Mouse (Mus musculus) heart, embryonic 13.5 days (tissue): ENCODE data around the gene Ptx4. TPM values are rescaled to one million over a fixed set of nuclear protein-coding genes. Genes with fewer than 3 reads are reported as not detected.
A peak's percentile ranks its signal among the peaks of the same experiment; 100 is the strongest.

Experiments
- ATAC-seq: fragments of 200-750 bp; cut with Nextera tagmentation; 2 replicates; pipeline ENCODE4 v1.8.0; 2017; ENCODE audit warnings: moderate TSS enrichment; ENCODE audit not compliant: insufficient number of reproducible peaks, low FRiP score, low TSS enrichment; ENCODE audit errors: extremely low read depth
- H3K27ac ChIP-seq: fragments of 300-500 bp; sonication (generic); replicated peaks from 2 replicates; pipeline ENCODE4 v1.5.1; 2015; ENCODE audit warnings: moderate library complexity, mild to moderate bottlenecking, inconsistent platforms
- H3K27me3 ChIP-seq: fragments of 300-500 bp; sonication (generic); replicated peaks from 2 replicates; pipeline ENCODE4 v1.6.1; 2015; ENCODE audit warnings: mild to moderate bottlenecking, inconsistent platforms
- H3K36me3 ChIP-seq: fragments of 300-500 bp; sonication (generic); 2 replicates; pipeline ENCODE4 v1.6.1; 2015; ENCODE audit warnings: mild to moderate bottlenecking, inconsistent platforms
- H3K4me1 ChIP-seq: fragments of 300-500 bp; sonication (generic); 2 replicates; pipeline ENCODE4 v1.6.1; 2015; ENCODE audit warnings: inconsistent platforms
- H3K4me2 ChIP-seq: fragments of 300-500 bp; sonication (generic); 2 replicates; pipeline ENCODE4 v1.6.1; 2015; ENCODE audit warnings: inconsistent platforms, mild to moderate bottlenecking, moderate library complexity
- H3K4me3 ChIP-seq: fragments of 300-500 bp; sonication (generic); 2 replicates; pipeline ENCODE4 v1.5.1; 2015; ENCODE audit warnings: moderate library complexity, mild to moderate bottlenecking, inconsistent platforms
- H3K9ac ChIP-seq: fragments of 300-500 bp; sonication (generic); 2 replicates; pipeline ENCODE4 v1.6.1; 2015; ENCODE audit warnings: inconsistent platforms, mild to moderate bottlenecking, moderate library complexity
- H3K9me3 ChIP-seq: fragments of 300-500 bp; sonication (generic); 2 replicates; pipeline ENCODE4 v1.6.1; 2016; ENCODE audit warnings: inconsistent platforms
- WGBS: fragments of 180-500 bp; shearing (Covaris S2); methylation state at CpG from one replicate; pipeline ENCODE4 v1.1.7; 2015; ENCODE audit warnings: mixed read lengths; 5-methylcytosine and 5-hydroxymethylcytosine counted together
- polyA plus RNA-seq: library from polyadenylated mRNA; unstranded; fragments of >200 nt; fragmentation: Nextera tagmentation; extraction: Ambion mirVana; gene quantifications from 2 replicates; pipeline ENCODE4 v1.2.1, GENCODE M21; 2015

The Ptx4 gene
- polyA plus RNA-seq: 0.11 and 0.15 TPM in 2 replicates

- Histone ChIP-seq H3K36me3 (no peaks in the 10 kb centered on the region), H3K4me2 (no peak within 1 kb of the TSS), H3K27ac (no peak within 1 kb of the TSS), H3K9me3 (no peaks in the 10 kb centered on the region), H3K4me1 (peaks cover 8% of the 10 kb centered on the region), H3K9ac (no peak within 1 kb of the TSS), H3K4me3 (no peak within 1 kb of the TSS), H3K27me3 (peaks cover 30% of the 10 kb centered on the region)
- 23% methylated on average over 3 of the region's 3 CpGs for WGBS
- ATAC-seq: no peak
Observed at GRCm38 (mm10) chr17:25120406-25120805, at the start of gene Ptx4. TSS of gene Ptx4 (plus strand) at chr17:25120760.

- H3K27ac ChIP-seq: no peak overlapping the region
- H3K36me3 ChIP-seq: peaks cover 11% of the 10 kb centered on the region; the same call in 1 of the 2 replicates
- H3K4me2 ChIP-seq: peak overlapping the region; percentile 64
- H3K9ac ChIP-seq: no peak overlapping the region
- no peaks in the 10 kb centered on the region for H3K9me3 ChIP-seq
- WGBS: 80% methylated on average over 4 of the region's 4 CpGs
- no peak for ATAC-seq
- no peaks in the 10 kb centered on the region for H3K27me3 ChIP-seq
- H3K4me1 ChIP-seq: peaks cover 55% of the 10 kb centered on the region
- peak overlapping the region; percentile 53; the same call in 1 of the 2 replicates for H3K4me3 ChIP-seq
Observed at GRCm38 (mm10) chr17:25076906-25077305, 43.7 kb upstream of the Ptx4 start.

DNA sequence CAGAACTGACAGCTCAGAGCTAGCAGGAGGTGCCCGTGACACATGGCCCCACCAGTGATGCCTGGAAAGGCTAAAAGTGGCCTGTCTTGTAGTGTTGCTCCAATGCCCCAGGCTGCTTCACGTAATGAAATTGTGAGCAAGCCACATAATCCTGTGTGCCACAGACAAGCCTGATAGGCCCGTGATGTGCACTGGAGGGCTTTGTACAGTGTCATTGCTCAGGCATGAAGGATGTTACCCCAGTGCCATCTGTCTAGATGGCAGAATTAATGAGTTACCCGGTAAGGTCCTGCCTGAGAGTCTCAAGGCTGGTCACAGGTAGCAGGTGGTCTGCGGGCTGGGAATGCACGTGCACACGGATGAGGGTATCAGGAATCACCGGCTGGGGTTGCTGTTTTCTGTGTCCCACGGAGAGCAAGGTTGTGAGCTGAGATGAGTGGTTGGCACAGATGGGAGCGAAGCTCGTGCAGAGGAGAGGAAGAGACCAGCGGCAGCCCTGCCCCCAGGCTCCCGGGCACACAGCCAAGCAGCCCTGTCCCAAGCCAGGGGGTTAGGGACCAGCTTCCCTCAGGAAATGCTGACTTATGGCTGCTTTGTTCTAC, 42.7 kb upstream of the Ptx4 start:
- peaks cover 58% of the 10 kb centered on the region for H3K4me1 ChIP-seq
- 42% methylated on average over 13 of the region's 13 CpGs for WGBS
- peaks cover 11% of the 10 kb centered on the region; the same call in 1 of the 2 replicates for H3K36me3 ChIP-seq
- peak overlapping the region; percentile 64 for H3K4me2 ChIP-seq
- H3K27me3 ChIP-seq: no peaks in the 10 kb centered on the region
- peak overlapping the region; percentile 80 for H3K27ac ChIP-seq
- H3K9ac ChIP-seq: peak overlapping the region; percentile 74
- peak overlapping the region; percentile 53 for H3K4me3 ChIP-seq
- H3K9me3 ChIP-seq: no peaks in the 10 kb centered on the region
- no peak; the same call in 1 of the 2 replicates for ATAC-seq

DNA sequence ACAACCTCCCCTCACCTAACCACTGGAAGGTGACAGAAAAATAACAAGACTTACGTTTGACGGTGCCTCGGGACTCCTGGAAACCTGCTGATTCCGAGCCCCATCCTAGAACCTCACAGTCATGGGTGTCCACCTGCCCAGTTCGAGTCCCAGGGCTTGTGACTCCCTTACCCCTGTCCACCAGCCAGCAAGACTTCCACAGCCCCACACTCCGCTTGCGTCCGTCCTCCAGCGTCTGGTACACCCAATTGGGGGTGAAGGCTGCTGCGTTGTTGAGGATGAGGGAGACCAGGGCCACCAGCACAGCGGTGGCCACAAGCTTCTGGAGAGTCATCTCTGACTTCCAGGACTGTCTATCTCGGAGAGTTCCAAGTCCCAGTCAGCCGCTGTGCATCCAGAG, 40.4 kb upstream of the Ptx4 start:
- H3K27me3 ChIP-seq: no peaks in the 10 kb centered on the region
- peaks cover 2% of the 10 kb centered on the region; the same call in 1 of the 2 replicates for H3K36me3 ChIP-seq
- peak overlapping the region; percentile 74 for H3K9ac ChIP-seq
- H3K4me1 ChIP-seq: peaks cover 75% of the 10 kb centered on the region
- ATAC-seq: no peak
- WGBS: 75% methylated on average over 13 of the region's 13 CpGs
- H3K9me3 ChIP-seq: no peaks in the 10 kb centered on the region
- peak overlapping the region; percentile 94 for H3K27ac ChIP-seq
- H3K4me3 ChIP-seq: peak overlapping the region; percentile 53
- H3K4me2 ChIP-seq: peak overlapping the region; percentile 64

DNA sequence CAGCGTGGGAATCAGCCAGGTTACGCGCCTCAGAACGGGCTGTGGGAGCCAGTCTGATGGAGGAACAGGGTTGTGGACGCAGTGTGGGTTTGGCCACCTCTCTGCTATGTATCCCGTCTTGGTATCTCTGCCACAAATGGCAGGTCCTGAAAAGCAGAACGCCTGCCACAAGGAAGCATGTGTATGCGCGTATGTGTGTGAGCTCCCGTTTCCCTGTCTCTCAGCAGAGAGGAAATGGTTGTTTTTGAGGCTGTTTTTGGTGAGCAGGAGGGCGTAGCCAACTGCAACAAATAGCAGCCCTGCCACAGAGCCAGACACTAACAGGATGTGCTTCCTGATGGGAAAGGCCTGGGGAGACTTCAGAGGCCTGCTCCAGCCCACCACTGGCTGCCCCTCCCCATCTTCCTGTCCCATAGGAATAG, 39.6 kb upstream of the Ptx4 start:
- H3K27me3 ChIP-seq: no peaks in the 10 kb centered on the region
- peak overlapping the region; percentile 53 for H3K4me3 ChIP-seq
- peak overlapping the region; percentile 64 for H3K4me2 ChIP-seq
- no peaks in the 10 kb centered on the region for H3K9me3 ChIP-seq
- peaks cover 2% of the 10 kb centered on the region; the same call in 1 of the 2 replicates for H3K36me3 ChIP-seq
- peaks cover 81% of the 10 kb centered on the region for H3K4me1 ChIP-seq
- ATAC-seq: no peak
- H3K27ac ChIP-seq: peak overlapping the region; percentile 94
- peak overlapping the region; percentile 74 for H3K9ac ChIP-seq
- WGBS: 59% methylated on average over 11 of the region's 11 CpGs

DNA sequence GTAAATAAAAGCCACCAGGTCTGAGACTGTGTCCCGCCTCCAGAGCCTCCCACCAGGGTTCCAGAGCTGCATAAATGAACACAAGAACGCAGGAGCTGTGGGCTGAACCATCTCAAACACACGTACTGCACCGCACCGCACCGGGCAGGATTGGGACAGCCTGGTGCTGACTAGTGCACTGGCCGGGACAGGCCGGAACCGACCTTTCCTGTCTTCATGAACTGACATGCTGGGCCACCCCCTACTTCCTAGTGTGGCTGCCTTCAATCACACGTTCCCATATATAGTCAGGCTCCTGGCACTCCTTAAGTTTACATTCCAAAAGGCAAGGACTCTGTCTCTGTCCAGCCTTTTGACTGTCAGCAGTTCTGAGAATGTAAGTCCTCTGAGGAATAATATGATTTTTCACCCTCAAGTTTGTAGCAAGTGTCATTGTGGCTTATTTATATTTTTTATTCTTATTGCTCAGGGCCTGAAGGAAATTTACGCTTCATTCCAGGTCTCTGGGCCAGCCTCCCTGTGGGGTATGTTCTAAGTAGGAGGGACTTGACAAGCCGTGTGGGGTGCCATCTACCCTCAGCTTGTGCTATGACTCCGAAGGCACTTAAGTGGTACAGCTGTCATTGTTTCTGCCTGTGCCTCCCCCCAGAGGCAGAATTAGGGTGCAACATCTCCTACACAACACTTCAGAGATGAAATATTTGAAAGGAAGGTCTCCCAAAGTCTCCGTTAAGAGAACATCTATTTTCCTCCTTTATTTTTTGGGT, 38.3 kb upstream of the Ptx4 start:
- ATAC-seq: no peak

DNA sequence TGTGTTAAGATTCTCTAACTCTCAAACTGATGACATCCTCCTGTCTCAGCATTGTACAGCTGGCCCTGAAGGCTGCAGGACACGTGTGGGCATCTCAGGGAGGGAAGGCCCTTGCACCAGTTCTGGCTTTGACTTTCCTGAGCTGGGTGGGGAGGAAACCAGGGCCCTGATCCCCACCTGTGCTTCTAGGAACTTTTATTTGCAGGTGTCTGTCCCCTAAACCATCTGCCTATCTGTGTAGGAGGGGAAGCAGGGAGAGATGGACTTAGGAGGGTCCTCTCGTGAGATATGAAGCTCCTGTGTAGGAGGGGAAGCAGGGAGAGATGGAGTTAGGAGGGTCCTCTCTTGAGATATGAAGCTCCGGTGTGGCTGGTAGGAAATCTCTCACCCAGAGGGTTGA, 37.7 kb upstream of the Ptx4 start:
- Histone ChIP-seq H3K9me3 (no peaks in the 10 kb centered on the region), H3K36me3 (peaks cover 2% of the 10 kb centered on the region), H3K27ac (peak overlapping the region; percentile 94), H3K4me1 (peaks cover 71% of the 10 kb centered on the region), H3K4me2 (peak overlapping the region; percentile 26), H3K9ac (peak overlapping the region; percentile 52; the same call in 1 of the 2 replicates), H3K27me3 (no peaks in the 10 kb centered on the region), H3K4me3 (no peak overlapping the region)
- ATAC-seq: peak; percentile 3; the same call in 1 of the 2 replicates
- WGBS: 31% methylated on average over 3 of the region's 3 CpGs

More for the DNA sequence above, 38.3 kb upstream of the Ptx4 start:
- Histone ChIP-seq H3K9ac (peak overlapping the region; percentile 28; the same call in 1 of the 2 replicates), H3K4me3 (0 out of 2 replicates have a peak overlapping the region, but pooled peaks have one; percentile 0), H3K27ac (peak overlapping the region; percentile 94), H3K9me3 (no peaks in the 10 kb centered on the region), H3K4me1 (peaks cover 77% of the 10 kb centered on the region), H3K27me3 (no peaks in the 10 kb centered on the region), H3K4me2 (peak overlapping the region; percentile 40), H3K36me3 (peaks cover under 1% of the 10 kb centered on the region; the same call in 1 of the 2 replicates)
- WGBS: 27% methylated on average over 14 of the region's 14 CpGs

- Histone ChIP-seq H3K4me3 (no peak within 1 kb of the TSS), H3K9me3 (no peaks in the 10 kb centered on the region), H3K4me1 (peaks cover 65% of the 10 kb centered on the region), H3K9ac (peak within 1 kb of the TSS; percentile 52), H3K27me3 (no peaks in the 10 kb centered on the region), H3K36me3 (peaks cover 7% of the 10 kb centered on the region), H3K4me2 (peak within 1 kb of the TSS; percentile 40), H3K27ac (peak within 1 kb of the TSS; percentile 94)
- peak; percentile 38 for ATAC-seq
- whole genome bisulfite sequencing: 12% methylated on average over 7 of the region's 7 CpGs
Observed at GRCm38 (mm10) chr17:25083444-25083931, 37.1 kb upstream of the Ptx4 start, which contains the start of gene Tmem204. TSS of gene Tmem204 (minus strand) at chr17:25083591.

- peaks cover 11% of the 10 kb centered on the region for H3K36me3 ChIP-seq
- H3K4me1 ChIP-seq: peaks cover 66% of the 10 kb centered on the region
- H3K9ac ChIP-seq: no peak overlapping the region
- H3K27ac ChIP-seq: 0 out of 2 replicates have a peak overlapping the region, but pooled peaks have one; percentile 3
- no peaks in the 10 kb centered on the region for H3K27me3 ChIP-seq
- no peaks in the 10 kb centered on the region for H3K9me3 ChIP-seq
- no peak overlapping the region for H3K4me2 ChIP-seq
- no peak overlapping the region for H3K4me3 ChIP-seq
- ATAC-seq: no peak
- 81% methylated on average over 13 of the region's 13 CpGs for WGBS
Observed at GRCm38 (mm10) chr17:25084835-25085385, 35.6 kb upstream of the Ptx4 start.

DNA sequence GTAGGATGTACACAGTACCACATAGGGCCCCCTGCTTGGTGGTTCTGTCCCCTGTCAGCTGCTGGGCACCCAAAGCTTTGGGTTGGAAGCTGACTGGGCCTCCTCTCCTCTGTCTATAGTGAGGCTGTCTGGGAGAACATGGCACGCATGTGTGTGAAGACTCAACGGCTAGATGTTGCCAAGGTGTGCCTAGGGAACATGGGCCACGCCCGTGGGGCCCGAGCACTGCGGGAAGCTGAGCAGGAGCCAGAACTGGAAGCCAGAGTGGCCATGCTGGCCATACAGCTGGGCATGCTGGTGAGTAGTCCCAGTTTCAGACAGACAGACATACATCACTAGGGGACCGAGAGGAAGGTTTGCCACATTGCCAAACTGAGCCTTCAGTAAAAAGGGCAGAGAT, 33.8 kb upstream of the Ptx4 start:
- peaks cover 50% of the 10 kb centered on the region for H3K4me1 ChIP-seq
- ATAC-seq: no peak
- WGBS: 79% methylated on average over 7 of the region's 7 CpGs
- peaks cover 23% of the 10 kb centered on the region for H3K36me3 ChIP-seq
- no peaks in the 10 kb centered on the region for H3K9me3 ChIP-seq
- H3K27ac ChIP-seq: no peak overlapping the region
- no peak overlapping the region for H3K9ac ChIP-seq
- H3K27me3 ChIP-seq: no peaks in the 10 kb centered on the region
- H3K4me2 ChIP-seq: no peak overlapping the region
- H3K4me3 ChIP-seq: no peak overlapping the region

GRCm38 (mm10) chr17:25089158-25089557, 31.4 kb upstream of the Ptx4 start:
- Histone ChIP-seq H3K4me2 (peak overlapping the region; percentile 40), H3K36me3 (peaks cover 45% of the 10 kb centered on the region), H3K27ac (peak overlapping the region; percentile 56; the same call in 1 of the 2 replicates), H3K4me3 (peak overlapping the region; percentile 26; the same call in 1 of the 2 replicates), H3K9me3 (no peaks in the 10 kb centered on the region), H3K27me3 (no peaks in the 10 kb centered on the region), H3K9ac (peak overlapping the region; percentile 33; the same call in 1 of the 2 replicates), H3K4me1 (peaks cover 27% of the 10 kb centered on the region)
- 51% methylated on average over 10 of the region's 10 CpGs for WGBS
- peak; percentile 48; the same call in 1 of the 2 replicates for ATAC-seq
